Mouse (Mus musculus): ENCODE measurements around the gene Opn3.

GRCm38 (mm10) chr1:175646952-175647351, 45.6 kb downstream of the Opn3 start:
- TF ChIP-seq CTCF (IDR thresholded peaks at IDR 0.05; ENCODE audit: insufficient read depth, low read length) = no peak
- no peak for TF ChIP-seq POLR2A (IDR thresholded peaks at IDR 0.05; ENCODE audit: borderline replicate concordance, extremely low read depth, low read depth, low read length)

Measured in lung, adult 2 months (tissue).